Mouse (Mus musculus): ENCODE data around the gene Otub2. TPM values are rescaled to one million over a fixed set of nuclear protein-coding genes. Genes with fewer than 3 reads are reported as not detected.
"Not testable (repeated sequence)": the region's sequence is repeated elsewhere in the genome, so short reads cannot be mapped to it uniquely, and the experiment has no call there.

Otub2 gene
- total RNA-seq, 2 experiments from 2014 or later, result 45.2 to 48.6 TPM

DNA sequence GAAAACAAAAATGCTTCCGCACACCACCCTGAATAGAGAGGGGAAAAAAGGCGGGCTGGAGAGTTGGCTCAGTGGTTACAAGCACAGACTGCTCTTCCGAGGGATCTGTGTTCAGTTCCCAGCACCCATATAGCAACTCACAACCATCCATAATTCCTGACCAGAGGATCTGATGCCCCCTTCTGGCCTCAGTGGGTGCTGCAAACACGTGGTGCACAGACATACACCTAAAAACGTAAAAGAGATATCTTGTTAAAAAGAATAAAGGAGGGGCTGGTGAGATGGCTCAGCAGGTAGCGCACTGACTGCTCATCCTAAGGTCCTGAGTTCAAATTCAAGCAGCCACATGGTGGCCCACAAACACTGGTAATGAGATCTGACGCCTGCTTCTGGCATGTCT, 38.2 kb downstream of the Otub2 start:
- Histone ChIP-seq H3K27ac (no peak overlapping the region), H3K4me3 (no peak overlapping the region)
- no peak for DNase-seq (ENCODE audit: low spot score in 2 of 2)
- TF ChIP-seq CTCF (conservative IDR thresholded peaks at IDR 0.05), result peak; percentile 43

- no peak for TF ChIP-seq CTCF (conservative IDR thresholded peaks at IDR 0.05)
- H3K4me3 ChIP-seq, result no peak overlapping the region
- peak overlapping the region; percentile 64 for H3K27ac ChIP-seq
- no peak for DNase-seq (ENCODE audit: low spot score in 2 of 2)
Observed at GRCm38 (mm10) chr12:103433430-103433829, 44.9 kb downstream of the Otub2 start.

DNA sequence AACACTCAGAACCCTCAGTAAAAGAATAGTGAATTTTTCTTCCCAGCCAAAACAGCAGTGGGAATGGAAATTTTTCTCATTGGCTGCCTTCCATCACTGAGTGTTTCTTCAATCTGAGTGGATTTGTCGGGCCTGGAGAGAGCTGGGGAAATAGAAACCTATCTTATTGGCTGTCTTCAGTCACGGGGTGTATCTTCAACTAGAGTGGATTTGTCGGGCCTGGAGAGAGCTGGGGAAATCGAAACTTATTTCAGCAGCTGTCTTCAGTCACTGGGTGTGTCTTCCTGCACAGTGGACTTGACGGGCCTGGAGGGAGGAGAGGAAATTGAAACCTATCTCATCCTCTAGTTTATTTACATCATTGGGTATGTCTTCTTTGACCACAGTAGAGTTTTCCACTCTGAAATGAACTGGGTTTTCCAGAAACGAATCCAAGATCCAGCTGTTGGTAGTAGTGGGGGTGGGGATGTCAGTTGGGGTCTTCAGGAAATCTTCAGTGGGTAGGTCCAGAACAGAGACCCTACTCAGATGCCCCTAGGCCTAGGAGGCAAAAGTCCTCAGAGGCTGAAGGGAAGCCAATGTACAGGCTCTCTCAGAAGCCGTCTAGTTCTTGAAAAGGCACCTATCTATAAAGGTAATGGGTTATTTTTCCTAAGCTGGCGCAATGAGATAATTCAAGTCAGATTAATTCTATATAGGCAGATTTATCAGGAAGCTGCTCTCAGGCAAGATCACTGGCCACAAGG, 45.7 kb downstream of the Otub2 start, which contains the start of gene Ifi27:
Gene Ifi27 (plus strand): TSS at position 226 of the 746 bp plus-strand sequence.
- peak; percentile 66 to 86 for DNase-seq (ENCODE audit: low spot score in 2 of 2)
- Histone ChIP-seq H3K27ac (peak within 1 kb of the TSS; percentile 64), H3K4me3 (peak within 1 kb of the TSS; percentile 54)
- TF ChIP-seq CTCF (conservative IDR thresholded peaks at IDR 0.05), result no peak

- TF ChIP-seq CTCF (conservative IDR thresholded peaks at IDR 0.05), result no peak
- Histone ChIP-seq H3K4me3 (peak overlapping the region; percentile 54), H3K27ac (peak overlapping the region; percentile 64)
- DNase-seq (ENCODE audit: low spot score in 2 of 2), result no peak
Observed at GRCm38 (mm10) chr12:103434861-103435260, 46.4 kb downstream of the Otub2 start.

DNA sequence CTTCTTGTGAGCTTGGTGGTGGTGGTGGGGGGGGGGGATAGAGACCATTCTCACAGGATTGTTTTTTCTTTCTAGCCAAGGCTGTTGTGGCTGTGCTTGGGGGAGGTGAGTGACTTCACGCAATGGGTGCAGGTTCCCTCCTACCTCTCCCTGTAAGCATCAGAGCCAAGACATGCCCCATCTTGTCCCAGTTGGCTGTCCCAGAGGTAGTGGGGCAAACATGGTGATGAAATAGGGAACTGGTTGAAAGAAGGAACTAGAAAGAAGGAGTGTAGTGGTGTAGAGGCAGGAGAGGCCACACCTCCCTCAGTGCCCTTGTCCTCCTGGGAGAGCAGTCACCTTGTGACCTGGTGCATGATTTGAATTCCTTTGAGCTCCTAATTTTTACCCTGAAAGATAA, 49.1 kb downstream of the Otub2 start:
- no peak for DNase-seq (ENCODE audit: low spot score in 2 of 2)
- Histone ChIP-seq H3K4me3 (no peak overlapping the region), H3K27ac (no peak overlapping the region)
- no peak for TF ChIP-seq CTCF (conservative IDR thresholded peaks at IDR 0.05)

GRCm38 (mm10) chr12:103443524-103443923, 55.0 kb downstream of the Otub2 start, which contains the start of gene Ifi27l2a:
Gene Ifi27l2a (minus strand): TSS chr12:103443680.
- no peak within 1 kb of the TSS for H3K4me3 ChIP-seq

GRCm38 (mm10) chr12:103444261-103444660, 55.8 kb downstream of the Otub2 start:
- H3K27ac ChIP-seq; H3K4me3 ChIP-seq; DNase-seq (ENCODE audit: low spot score in 2 of 2): not testable (repeated sequence)

More at GRCm38 (mm10) chr12:103443524-103443923, 55.0 kb downstream of the Otub2 start, which contains the start of gene Ifi27l2a:
- no peak within 1 kb of the TSS for H3K27ac ChIP-seq
- TF ChIP-seq CTCF (conservative IDR thresholded peaks at IDR 0.05), result no peak
- DNase-seq (ENCODE audit: low spot score in 2 of 2), result no peak

DNA sequence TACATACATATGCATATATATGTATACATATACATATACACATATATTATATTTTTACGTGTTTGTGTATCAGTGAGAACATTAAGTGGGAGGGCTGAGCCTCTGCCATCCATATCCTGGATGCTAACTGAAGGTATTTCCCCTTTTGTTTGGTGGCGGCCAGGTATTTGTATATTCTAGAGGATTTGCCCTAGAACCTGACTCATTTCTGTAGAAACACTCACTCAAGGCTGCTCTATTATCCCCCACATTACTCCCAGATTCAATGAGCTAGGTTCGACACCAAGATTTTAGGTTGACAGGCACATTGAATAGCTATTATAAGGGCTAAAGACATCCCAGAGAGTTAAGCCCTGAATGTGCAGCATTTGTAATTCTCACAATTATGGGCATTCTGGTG, 56.6 kb downstream of the Otub2 start:
- no peak for TF ChIP-seq CTCF (conservative IDR thresholded peaks at IDR 0.05)
- no peak for DNase-seq (ENCODE audit: low spot score in 2 of 2)
- no peak overlapping the region for H3K27ac ChIP-seq
- no peak overlapping the region for H3K4me3 ChIP-seq

- Histone ChIP-seq H3K27ac (no peak overlapping the region), H3K4me3 (no peak overlapping the region)
- DNase-seq (ENCODE audit: low spot score in 2 of 2), result no peak
- no peak for TF ChIP-seq CTCF (conservative IDR thresholded peaks at IDR 0.05)
Observed at GRCm38 (mm10) chr12:103453361-103453760, 64.9 kb downstream of the Otub2 start.

Other genes with a start within 250 kb of the Otub2 start
- 1 to 10 TPM; 3.6 to 3.7 TPM for gene Prima1, start 146.5 kb upstream of the Otub2 start, total RNA-seq (2021)
- gene Fam181a, start 77.7 kb upstream of the Otub2 start, total RNA-seq (2021), result 1 to 10 TPM; 1.5 to 2.3 TPM
- gene Asb2, start 32.7 kb upstream of the Otub2 start, total RNA-seq (2021), result 1 to 10 TPM; 2.0 to 2.3 TPM
- gene 9330161L09Rik, start 19.1 kb downstream of the Otub2 start, total RNA-seq (2021), result 1 to 10 TPM; 3.5 to 4.0 TPM
- 100 to 1,000 TPM; 235 to 239 TPM for gene Ddx24, start 37.1 kb downstream of the Otub2 start, total RNA-seq (2021)
- 100 to 1,000 TPM in 1 of 2 experiments, 10 to 100 TPM in 1; 97.3 to 106 TPM for gene Ifi27, start 45.5 kb downstream of the Otub2 start, total RNA-seq (2021)
- gene Ifi27l2a, start 55.0 kb downstream of the Otub2 start, total RNA-seq (2021), result under 1 TPM; 0.91 to 0.92 TPM
- not detected for gene Ifi27l2b, start 68.5 kb downstream of the Otub2 start, total RNA-seq (2021)
- 10 to 100 TPM; 47.8 to 50.5 TPM for gene Ppp4r4, start 143.6 kb downstream of the Otub2 start, total RNA-seq (2021)
- gene Serpina10, start 242.8 kb downstream of the Otub2 start, total RNA-seq (2021), result under 1 TPM in 1 of 2 experiments, not detected in 1; 0.10 TPM